Mouse (Mus musculus): ENCODE data around the gene Gm45140.
"Not testable (repeated sequence)": the region's sequence is repeated elsewhere in the genome, so short reads cannot be mapped to it uniquely, and the experiment has no call there.

The Gm45140 gene

DNA sequence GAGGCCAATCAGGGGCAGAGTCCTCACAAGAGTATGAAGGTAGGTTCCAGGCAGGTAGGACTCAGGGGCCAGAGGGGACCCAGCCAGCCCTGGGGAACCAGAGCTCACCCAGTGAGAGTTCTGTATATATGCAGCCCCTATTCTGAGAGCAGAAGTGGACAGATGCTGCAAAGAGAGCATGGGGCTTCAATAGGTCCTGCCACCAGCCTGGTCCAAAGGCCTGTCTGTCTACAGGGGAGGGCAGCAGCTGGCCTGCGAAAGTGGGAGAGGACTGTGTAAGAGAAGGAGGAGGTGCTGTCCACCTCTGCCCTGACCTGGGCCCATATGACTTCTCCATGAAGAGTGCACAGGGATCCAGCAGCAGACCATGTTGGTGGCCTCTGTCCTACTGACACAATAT, 58.9 kb downstream of the Gm45140 start:
- DNase-seq (ENCODE audit: low spot score in 2 of 2), result no peak

DNA sequence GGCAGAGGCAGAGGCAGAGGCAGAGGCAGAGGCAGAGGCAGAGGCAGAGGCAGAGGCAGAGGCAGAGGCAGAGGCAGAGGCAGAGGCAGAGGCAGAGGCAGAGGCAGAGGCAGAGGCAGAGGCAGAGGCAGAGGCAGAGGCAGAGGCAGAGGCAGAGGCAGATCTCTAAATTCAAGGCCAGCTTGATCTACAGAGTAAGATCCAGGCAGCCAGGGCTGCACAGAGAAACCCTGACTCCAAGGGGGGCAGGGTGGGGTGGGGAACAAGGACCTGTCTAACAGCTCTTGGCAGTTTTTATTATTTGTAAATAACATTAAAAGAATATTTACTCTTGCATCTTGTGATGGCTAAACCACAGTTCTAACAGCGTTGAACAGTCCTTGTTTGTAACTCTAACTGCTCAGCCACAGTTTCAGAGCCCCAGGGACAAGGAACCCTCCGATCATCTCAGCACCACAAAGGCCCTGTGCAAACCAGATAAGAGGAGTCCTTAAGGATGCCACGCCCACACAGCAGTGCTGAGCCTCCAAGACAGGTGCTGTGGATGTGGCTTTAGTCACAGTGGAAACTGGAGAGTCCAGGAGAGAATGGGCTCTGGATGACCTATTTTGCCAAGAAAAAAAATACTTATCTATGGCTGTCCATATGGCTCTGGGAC, 59.9 kb downstream of the Gm45140 start:
- no peak for DNase-seq (ENCODE audit: low spot score in 2 of 2)

DNA sequence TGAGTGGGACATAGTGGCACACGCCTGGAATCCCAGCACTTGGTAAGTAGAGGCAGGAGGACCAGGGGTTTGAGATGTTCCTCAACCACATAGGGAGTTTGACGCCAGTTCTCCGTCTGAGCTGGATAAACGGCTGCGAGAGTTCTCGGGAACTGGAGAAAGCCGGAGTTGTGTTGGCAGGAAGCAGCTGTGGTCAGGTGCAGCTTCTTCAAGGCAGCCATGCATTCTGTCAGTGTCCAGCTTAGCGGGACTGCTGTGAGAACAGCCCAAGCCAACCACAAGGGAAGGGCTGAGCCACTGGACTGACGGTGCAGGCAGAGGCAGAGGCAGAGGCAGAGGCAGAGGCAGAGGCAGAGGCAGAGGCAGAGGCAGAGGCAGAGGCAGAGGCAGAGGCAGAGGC, 60.7 kb downstream of the Gm45140 start:
- DNase-seq (ENCODE audit: low spot score in 2 of 2), result no peak

DNA sequence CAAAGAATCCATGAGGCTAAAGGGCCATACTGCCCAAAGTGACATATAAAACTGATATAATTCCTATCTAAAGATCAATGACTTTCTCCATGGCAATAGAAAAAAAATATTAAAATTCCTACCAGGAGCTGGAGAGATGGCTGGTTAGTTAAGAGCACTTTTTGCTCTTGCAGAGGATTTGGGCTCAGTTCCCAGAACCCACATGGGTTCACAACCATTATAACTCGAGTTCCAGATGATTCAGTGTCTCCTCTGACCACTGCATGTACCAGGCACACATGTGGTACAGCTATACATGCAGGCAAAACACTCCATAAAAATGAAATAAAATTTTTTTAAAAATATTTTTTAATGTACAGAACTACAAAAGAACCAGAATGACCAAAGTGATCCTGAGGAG, 61.1 kb downstream of the Gm45140 start:
- DNase-seq (ENCODE audit: low spot score in 2 of 2), result no peak

DNA sequence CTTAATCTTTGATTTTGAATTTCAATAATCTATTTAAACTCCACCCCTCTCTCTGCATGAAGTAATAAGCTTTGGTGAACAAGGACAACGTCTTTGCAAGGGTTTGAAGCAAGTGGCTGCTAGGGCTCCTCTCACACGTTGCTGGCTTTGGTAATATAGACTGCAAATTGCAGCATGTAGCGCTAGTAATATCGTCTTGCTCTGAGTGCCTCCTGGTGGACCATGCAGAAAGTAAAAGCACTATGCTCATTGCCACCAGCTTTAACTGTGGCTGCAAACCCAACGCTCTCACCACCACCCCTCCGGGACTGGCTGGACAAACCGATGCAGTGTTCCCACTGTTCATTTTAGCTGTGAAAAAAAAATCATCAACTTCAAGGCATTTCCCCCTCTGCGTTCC, 65.0 kb downstream of the Gm45140 start:
- no peak for DNase-seq (ENCODE audit: low spot score in 2 of 2)

DNA sequence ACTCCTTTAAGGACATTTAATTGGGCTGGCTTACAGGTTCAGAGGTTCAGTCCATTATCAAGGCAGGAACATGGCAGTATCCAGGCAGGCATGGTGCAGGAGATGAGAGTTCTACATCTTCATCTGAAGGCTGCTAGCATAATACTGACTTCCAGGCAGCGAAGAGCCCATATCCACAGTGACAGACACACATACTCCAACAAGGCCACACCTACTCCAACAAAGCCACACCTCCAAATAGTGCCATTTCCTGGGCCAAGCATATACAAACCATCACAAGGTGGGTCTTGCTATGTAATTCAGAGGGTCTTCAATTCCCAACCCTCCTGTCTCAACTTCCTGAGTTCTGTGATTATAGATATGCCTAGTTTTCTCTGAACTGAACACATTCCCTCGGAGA, 71.3 kb downstream of the Gm45140 start:
- DNase-seq (ENCODE audit: low spot score in 2 of 2), result not testable (repeated sequence)

DNA sequence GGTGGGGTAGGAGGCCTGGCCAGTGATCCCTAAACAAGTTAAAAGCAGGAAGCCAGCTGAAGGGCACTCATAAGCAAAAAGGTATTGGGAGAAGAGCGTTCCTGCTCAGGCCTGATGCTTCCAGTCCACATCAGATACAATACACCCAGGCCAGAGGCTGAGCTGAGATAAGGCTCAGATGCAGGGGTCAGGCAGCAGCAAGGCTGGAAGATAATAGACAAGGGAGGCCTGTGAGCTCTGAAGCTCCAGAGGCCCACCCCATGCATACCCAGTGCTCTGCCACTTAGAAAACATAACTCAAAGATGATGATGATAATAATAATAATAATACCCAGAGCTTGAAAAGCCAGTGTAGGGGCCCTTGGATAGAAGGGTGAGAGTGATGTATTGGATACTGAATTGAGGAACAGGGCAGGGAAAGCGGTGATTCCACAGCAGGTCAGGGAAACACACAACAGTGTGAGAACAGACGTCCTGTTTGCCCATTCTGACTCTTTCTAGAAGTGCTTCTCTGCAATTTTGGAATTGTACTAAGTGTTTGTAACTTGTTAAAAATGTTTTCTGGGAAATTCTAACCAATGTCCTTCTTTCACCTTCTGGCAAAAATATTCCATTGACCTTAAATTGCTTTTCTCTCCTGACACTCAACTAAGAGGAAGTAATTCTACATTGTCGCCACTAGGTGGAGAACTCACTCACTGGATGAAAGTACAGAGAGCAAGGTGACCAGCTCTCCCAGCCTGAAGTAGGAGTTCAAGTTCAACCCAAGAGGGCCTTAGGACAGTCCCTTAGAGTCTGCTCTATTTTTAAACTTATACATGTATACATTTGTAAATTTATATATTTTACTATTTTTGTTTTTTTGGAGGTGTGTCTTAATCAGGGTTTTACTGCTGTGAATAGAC, 72.0 kb downstream of the Gm45140 start:
- no peak for DNase-seq (ENCODE audit: low spot score in 2 of 2)

DNA sequence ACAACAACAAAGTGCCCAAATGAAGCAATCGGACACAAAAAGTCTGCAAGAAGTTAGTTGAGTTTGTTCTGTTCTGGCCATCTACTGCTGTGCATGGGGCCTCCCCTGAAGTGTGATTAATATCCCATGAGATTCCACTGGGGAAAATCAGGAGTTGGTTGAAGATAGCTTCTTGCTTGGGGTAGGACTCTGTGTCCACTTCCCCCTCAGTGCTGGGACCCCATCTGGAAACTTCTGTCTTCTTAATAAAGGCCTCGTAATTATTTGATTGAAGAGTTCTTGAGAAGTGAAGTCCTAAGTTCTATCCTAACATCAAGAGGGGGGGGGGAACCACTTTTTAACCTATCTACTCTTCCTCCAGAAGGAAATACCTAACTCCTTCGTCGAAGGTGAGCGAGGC, 73.4 kb downstream of the Gm45140 start:
- no peak for DNase-seq (ENCODE audit: low spot score in 2 of 2)

DNA sequence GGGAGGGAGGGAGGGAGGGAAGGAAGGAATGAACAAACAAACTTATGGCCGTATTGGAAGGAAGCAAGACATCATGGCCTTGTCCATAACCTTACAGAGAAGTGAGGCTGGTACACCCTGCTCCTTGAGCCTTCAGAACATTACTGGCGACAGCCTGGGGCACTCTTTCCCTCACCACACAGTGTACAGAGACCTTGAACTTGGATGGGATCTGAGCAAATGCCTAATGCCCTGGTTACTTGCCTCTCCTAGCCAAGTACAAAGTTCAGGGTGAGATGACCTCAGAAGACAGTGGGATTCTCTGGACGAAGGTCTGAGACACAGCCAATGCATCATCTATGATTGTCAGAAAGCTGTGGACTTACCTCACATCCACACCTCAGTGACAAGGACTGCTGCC, 75.7 kb downstream of the Gm45140 start:
- DNase-seq (ENCODE audit: low spot score in 2 of 2), result no peak

DNA sequence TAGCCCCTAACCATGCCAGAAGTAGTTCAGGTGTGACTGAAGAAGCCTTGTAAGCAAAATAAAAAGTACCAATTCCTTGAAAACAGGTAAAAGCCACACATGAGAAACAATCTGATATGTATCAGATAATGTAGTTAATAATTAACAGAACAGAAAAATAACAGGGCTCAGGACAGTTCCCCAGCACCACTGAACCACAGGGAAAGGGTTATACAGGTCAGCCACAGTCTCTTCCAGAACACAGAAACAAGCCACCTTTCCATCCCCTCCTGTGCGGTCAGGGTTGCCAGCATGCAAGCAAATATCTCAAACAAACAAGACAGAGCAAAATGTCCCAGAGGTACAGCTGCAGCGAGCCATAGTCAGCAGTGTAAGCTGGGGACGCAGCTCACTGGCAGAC, 76.2 kb downstream of the Gm45140 start:
- DNase-seq (ENCODE audit: low spot score in 2 of 2), result no peak

DNA sequence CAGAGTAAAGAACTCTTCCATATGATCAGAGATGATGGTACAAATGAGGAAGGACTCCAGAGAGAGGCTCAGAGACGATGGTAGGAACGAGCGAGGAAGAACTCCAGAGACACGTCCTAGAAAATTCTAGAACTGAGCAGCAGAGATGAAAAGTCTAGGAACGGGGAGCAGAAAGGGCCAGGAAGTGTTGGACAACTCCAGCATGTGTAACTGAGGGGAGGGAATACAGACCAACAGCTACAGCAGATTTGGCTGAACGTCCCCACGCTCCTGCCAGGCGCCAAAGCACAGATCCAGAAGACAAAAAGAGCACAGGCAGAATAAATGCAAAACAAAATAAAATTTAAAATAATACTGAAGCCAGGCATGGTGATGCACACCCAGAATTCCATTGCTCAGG, 78.7 kb downstream of the Gm45140 start:
- no peak for DNase-seq (ENCODE audit: low spot score in 2 of 2)

DNA sequence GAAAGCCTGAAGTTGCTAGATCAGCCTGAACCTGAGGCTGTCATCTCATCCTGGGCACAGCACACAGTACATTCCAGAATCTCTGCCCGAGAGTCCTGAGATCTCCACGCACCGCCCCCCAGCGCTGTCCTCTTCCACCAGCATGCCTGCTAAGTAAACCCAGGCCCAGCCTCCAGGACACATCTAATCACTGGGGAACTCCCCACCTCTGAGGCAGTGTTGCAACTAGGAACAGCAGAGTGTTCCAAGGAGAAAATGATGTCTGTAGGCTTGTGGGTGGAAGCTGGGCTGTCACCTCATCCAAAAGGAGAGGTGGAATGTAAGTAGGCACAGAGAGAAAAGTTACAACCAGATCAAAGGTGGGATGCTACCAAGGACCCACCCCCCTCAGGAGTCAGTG, 80.4 kb downstream of the Gm45140 start:
- DNase-seq (ENCODE audit: low spot score in 2 of 2), result no peak

DNA sequence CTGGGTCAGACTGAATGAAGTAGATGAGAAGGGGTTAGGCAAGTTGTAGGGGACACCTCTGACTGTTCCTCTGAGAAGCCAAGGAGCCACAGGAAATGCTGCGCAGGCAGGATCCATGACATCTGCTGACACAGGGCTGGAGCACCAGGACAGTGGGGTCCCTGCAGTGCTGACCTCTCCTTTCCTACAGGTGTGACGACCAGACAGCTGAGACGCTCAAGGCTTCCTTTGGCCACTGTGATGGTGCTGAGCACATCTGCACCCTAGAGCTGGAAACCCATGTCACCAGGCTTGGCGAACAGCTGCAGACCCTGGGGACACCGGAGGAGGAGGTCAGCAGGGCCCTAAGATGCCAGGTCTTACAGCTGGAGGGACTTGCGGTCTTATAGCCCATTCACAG, 84.0 kb downstream of the Gm45140 start:
- no peak for DNase-seq (ENCODE audit: low spot score in 2 of 2)

DNA sequence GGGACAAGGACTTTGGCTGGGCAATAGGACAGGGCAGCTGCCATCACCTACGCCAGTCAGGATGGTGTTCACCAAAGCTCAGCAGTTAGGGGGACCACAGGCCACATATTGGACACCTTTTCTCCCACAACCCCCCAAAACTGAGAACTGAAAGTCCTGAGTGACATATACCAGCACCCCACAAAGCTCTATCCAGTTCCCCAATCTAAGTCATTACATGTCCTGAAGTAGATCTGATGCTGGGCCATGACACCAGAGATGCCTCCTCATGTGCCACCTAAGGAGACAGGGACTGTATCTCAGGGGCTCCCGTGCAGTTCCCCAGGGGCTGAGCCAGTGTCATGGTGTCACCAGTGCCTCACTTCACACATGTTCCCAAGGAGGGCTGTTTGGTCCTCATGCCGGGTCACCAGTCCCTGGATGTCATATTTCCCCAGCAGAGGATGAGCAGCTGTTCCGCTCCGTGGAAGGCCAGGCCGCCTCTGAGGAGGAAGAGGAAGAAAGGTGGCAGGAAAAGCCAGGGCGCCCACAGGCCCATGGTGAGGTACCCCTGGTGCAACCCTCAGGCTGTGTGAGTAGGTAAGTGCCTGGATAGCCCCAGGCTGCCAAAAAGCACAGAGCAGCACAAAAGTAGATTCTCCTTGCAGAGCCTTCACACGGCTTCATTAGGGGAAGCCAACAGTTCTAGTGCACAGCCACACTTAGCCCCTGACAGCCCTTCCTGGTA, 85.2 kb downstream of the Gm45140 start:
- DNase-seq (ENCODE audit: low spot score in 2 of 2), result no peak

DNA sequence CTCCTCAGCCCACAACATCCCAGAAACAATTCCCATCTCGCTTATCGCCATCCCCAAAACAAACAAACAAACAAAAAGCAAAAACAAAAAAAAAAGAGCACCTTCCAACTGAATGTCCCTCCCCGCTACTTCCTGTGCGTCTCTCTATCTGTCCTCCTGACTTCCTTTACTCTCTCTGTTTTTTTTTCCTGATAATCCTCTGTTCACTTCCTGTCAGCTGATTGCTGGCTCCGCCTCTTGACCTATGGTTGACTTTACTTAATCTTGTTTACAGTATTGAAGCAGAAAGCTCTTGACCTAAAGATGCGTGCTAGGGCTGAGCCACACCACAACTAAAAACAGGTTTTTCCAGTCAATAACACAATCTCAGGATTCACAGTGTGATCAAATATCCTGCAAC, 87.1 kb downstream of the Gm45140 start:
- no peak for DNase-seq (ENCODE audit: low spot score in 2 of 2)

DNA sequence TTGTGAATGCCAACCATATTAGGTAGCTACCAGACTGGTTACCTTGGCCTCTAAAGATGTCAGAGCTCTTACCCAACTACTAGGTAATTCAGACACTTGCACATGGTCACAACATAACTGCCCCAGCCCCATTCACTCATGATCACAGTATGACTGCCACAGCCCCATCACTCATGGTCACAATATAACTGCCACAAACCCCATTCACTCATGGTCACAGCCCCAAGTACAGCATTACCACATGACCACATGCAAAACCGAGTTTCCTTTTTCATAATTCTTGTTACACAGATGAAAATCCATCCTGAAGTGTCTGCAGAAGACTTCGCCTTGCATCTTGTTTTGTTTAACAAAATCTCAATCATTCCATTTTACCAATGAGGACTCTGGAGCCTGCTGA, 87.5 kb downstream of the Gm45140 start:
- no peak for DNase-seq (ENCODE audit: low spot score in 2 of 2)

DNA sequence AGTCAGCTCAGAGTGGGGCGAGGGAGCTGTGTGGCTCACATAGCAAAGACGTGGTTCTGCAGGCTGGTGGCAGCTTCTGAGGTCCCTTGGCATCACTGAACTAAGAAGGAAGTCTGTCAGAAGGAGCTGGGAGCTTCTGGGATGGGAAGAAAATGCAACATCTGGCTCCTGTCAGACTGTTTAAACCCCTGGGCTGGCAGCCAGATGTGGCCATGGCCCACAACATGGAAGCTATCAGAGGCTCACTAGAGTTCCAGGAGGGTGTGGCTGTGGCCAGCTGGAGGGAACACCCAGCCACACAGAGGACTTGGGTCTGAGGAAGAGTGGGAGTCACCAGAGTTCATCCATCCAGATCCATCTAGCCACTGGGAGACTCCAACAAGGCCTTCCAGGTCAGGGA, 88.7 kb downstream of the Gm45140 start:
- no peak for DNase-seq (ENCODE audit: low spot score in 2 of 2)

DNA sequence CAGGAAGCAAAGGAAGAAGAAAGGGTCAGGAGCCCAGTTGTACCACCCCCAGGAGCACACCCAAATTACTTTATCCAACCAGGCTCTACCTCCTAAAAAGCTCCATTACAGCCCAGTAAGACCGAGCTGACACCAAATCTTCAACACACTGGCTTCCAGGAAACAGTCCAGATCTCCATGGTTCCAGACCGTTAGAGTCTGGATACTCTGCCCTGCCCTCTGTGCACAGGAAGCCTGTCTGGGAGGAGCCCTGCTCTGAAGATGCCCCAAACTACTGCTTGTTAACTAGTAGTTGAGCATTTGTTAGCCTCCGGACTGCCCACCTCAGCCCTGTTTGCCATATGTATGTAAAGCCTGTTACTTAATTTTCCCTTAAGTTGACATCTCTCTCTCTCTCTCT, 89.5 kb downstream of the Gm45140 start:
- no peak for DNase-seq (ENCODE audit: low spot score in 2 of 2)

DNA sequence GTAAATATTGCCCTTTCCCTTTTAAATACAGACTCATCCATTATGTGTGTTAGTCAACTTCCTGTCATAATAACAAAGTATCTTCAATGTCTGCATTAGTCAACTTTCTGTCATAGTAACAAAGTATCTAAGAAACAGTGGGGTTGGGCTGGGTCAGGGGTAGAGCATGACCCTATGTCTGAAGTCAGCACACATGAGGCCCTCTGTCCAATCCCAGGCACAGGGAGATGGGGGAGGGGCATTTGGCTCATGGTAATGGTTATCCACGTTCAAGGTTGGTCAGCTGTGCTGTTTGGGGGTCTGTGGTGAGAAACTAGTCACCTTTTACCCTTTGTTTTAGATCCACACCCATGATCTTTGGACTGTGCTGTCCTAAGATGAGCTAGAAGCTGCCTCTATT, 90.3 kb downstream of the Gm45140 start:
- DNase-seq (ENCODE audit: low spot score in 2 of 2), result no peak

DNA sequence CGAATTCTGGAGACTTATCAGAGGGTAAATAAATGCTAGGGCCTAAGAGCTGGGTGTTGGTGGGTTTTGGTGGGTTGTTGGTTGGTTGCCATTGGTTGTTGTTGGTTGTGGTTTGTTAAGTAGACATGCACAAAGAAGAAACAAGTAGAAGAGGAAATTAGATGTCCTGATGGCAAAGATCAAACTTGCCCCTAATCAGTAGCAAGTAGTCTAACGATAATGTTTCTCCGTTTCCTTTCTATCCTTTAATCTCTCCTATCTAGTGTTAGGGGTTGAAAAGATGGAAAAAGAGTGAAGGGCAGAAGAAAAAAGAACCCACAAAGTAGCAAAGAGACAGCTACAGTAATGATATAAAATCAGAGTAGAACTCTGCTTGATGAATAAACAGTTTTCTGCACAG, 91.0 kb downstream of the Gm45140 start:
- DNase-seq (ENCODE audit: low spot score in 2 of 2), result no peak

DNA sequence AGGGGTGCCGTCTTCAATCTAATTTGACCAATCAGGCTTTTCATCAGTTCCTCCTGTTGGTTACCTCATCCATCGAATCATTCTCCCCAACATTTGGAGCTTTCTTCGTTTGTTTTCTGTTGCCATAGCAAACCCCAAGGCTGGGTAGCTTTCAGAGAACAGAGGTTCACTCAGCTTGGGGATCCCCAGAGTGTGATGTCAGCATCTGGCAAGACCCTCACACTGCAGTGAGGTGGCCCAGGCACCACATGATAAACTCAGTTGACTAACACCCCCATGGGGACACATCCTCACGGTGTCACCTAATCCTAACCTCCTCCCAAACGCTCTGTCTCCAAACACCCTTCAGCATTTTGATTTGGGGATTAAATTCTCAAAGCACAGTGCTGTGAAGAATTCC, 92.3 kb downstream of the Gm45140 start:
- DNase-seq (ENCODE audit: low spot score in 2 of 2), result no peak

DNA sequence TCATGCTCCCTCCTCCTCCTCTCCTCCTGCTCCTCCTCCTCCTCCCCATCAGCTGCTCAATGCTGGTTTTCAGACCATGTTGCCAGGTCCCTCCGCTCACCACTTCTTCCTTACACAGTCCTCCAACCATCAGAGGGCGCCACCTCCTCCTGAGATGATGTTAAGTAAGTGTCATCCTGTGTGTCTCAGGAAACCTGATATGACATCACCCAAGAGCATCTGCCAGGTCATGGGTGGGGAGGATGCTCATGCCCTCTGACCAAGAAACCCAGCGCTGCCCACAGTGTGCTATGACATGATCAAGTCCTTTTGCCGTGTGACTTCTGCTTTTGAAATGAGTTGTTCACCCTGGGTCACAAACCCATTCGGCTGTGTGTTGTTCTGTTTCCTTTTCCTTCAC, 92.8 kb downstream of the Gm45140 start:
- DNase-seq (ENCODE audit: low spot score in 2 of 2), result no peak

DNA sequence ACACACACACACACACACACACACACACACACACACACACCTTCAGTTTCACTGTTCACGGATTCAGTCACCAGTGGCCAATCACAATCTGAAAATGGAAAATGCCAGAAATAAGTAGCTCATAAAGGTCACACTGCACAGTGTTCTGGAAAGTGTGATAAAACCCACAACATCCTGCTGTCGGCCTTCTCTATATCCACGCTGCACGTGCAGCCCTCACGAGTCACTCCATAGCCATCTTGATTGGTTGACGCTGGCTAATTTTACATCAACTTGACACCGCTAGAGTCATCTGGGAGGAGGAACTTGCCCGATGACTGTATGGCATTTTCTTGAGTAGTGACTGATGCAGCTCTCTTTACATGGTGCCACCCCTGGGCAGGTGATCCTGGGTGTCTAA, 93.6 kb downstream of the Gm45140 start:
- no peak for DNase-seq (ENCODE audit: low spot score in 2 of 2)

Data from right cerebral cortex, adult 2 months (tissue).